Mouse (Mus musculus): ENCODE data around the gene Bach2.

DNA sequence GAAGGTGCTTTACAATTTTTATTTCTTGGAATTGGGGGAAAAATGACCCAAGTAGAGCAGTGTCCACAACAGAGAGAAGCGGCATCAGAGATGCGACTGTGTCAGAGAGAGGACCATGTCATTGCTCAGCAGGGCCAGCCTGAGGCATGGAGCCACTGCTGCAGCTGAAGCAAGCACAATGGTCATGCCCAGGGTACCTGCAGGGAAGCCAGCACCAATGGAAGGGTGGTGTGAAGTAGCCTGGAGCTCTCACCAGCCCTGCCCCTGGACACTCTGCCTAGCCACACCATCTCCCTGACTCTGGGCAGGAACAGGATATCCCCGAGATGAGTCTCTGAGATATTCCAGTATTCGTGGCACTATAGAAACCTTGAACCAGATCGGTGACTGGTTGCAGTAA, 121.9 kb downstream of the Bach2 start:
- no peak for TF ChIP-seq EP300 (IDR thresholded peaks at IDR 0.05; ENCODE audit: low read depth)
- TF ChIP-seq CTCF (IDR thresholded peaks at IDR 0.05; ENCODE audit: low read depth): no peak
